Mouse (Mus musculus) lung, postnatal 0 days (tissue): ENCODE data around the gene Slc26a11. TPM values are rescaled to one million over a fixed set of nuclear protein-coding genes. Genes with fewer than 3 reads are reported as not detected.

Experiments
- ATAC-seq: fragments of 200-750 bp; cut with Nextera tagmentation; 2 replicates; pipeline ENCODE4 v1.8.0; 2017; ENCODE audit warnings: moderate library complexity
- DNase-seq: peaks from one replicate; pipeline ENCODE4 v3.0.0-alpha.2; 2016; ENCODE audit warnings: low spot score
- H3K27ac ChIP-seq: fragments of 300-500 bp; sonication (generic); 2 replicates; pipeline ENCODE4 v1.5.1; 2014; ENCODE audit warnings: antibody characterized with exemption, mild to moderate bottlenecking, low read length, mixed read lengths
- H3K27me3 ChIP-seq: fragments of 300-500 bp; sonication (generic); replicated peaks from 2 replicates; pipeline ENCODE4 v1.6.1; 2014; ENCODE audit warnings: low read length, mixed read lengths; ENCODE audit not compliant: insufficient read depth
- H3K36me3 ChIP-seq: fragments of 300-500 bp; sonication (generic); 2 replicates; pipeline ENCODE4 v1.6.1; 2014; ENCODE audit warnings: low read length, mixed read lengths; ENCODE audit not compliant: insufficient read depth
- H3K4me1 ChIP-seq: fragments of 300-500 bp; sonication (generic); 2 replicates; pipeline ENCODE4 v1.6.1; 2014; ENCODE audit warnings: antibody characterized with exemption, low read depth, low read length, mixed read lengths; ENCODE audit not compliant: insufficient read depth
- H3K4me2 ChIP-seq: fragments of 300-500 bp; sonication (generic); replicated peaks from 2 replicates; pipeline ENCODE4 v1.6.1; 2014; ENCODE audit warnings: low read depth, mild to moderate bottlenecking, low read length, moderate library complexity, mixed read lengths
- H3K4me3 ChIP-seq: fragments of 300-500 bp; sonication (generic); 2 replicates; pipeline ENCODE4 v1.5.1; 2014; ENCODE audit warnings: low read depth, low read length
- H3K9ac ChIP-seq: fragments of 300-500 bp; sonication (generic); replicated peaks from 2 replicates; pipeline ENCODE4 v1.6.1; 2014; ENCODE audit warnings: low read depth, mild to moderate bottlenecking
- H3K9me3 ChIP-seq: fragments of 300-500 bp; sonication (generic); 2 replicates; pipeline ENCODE4 v1.6.1; 2016; ENCODE audit warnings: low read length, mixed read lengths
- CTCF ChIP-seq: IDR thresholded peaks from 2 replicates; pipeline ENCODE4 v1.5.1; 2016; ENCODE audit warnings: antibody characterized with exemption, mild to moderate bottlenecking
- EP300 ChIP-seq: IDR thresholded peaks from 2 replicates; pipeline ENCODE4 v1.6.1; 2016; ENCODE audit warnings: antibody characterized with exemption, mild to moderate bottlenecking, control low read depth
- WGBS: fragments of 180-500 bp; shearing (Covaris S2); extraction: QIAGEN DNeasy Blood & Tissue Kit; methylation state at CpG from one replicate; pipeline ENCODE4 v1.1.7; 2014; 5-methylcytosine and 5-hydroxymethylcytosine counted together
- polyA plus RNA-seq: library from polyadenylated mRNA; unstranded; fragments of >200 nt; fragmentation: Nextera tagmentation; extraction: Ambion mirVana; gene quantifications from 2 replicates; pipeline ENCODE4 v1.2.1, GENCODE M21; 2015

Slc26a11 gene
- 11.6 and 12.0 TPM in 2 replicates for polyA plus RNA-seq

- peak within 1 kb of the TSS; percentile 88 for H3K27ac ChIP-seq
- no peaks in the 10 kb centered on the region for H3K36me3 ChIP-seq
- peak within 1 kb of the TSS; percentile 79 for H3K4me2 ChIP-seq
- 2% methylated on average over 37 of the region's 40 CpGs for WGBS
- DNase-seq (peak; percentile 93), ATAC-seq (peak; percentile 98)
- H3K27me3 ChIP-seq = no peaks in the 10 kb centered on the region
- peak within 1 kb of the TSS; percentile 69 for H3K4me3 ChIP-seq
- H3K9ac ChIP-seq = peak within 1 kb of the TSS; percentile 66
- TF ChIP-seq CTCF (no peak), EP300 (no peak)
- H3K9me3 ChIP-seq = no peaks in the 10 kb centered on the region
- peaks cover 7% of the 10 kb centered on the region; the same call in 1 of the 2 replicates for H3K4me1 ChIP-seq
Measured at GRCm38 (mm10) chr11:119355443-119356385, at the start of gene Slc26a11, which contains the start of gene Sgsh. TSS of gene Slc26a11 (plus strand) at chr11:119355557. TSS of gene Sgsh (minus strand) at chr11:119355536.

GRCm38 (mm10) chr11:119306762-119307657 is 48.3 kb upstream of the Slc26a11 start:
- ATAC-seq (no peak), DNase-seq (no peak)
- Histone ChIP-seq H3K9ac (no peak overlapping the region), H3K27me3 (no peaks in the 10 kb centered on the region), H3K36me3 (no peaks in the 10 kb centered on the region), H3K9me3 (no peaks in the 10 kb centered on the region), H3K4me3 (no peak overlapping the region), H3K4me1 (no peaks in the 10 kb centered on the region), H3K27ac (no peak overlapping the region), H3K4me2 (no peak overlapping the region)
- TF ChIP-seq EP300 (no peak), CTCF (no peak)
- 44% methylated on average over 13 of the region's 13 CpGs for WGBS

- Histone ChIP-seq H3K27me3 (no peaks in the 10 kb centered on the region), H3K4me1 (no peaks in the 10 kb centered on the region), H3K9ac (no peak within 1 kb of the TSS), H3K9me3 (no peaks in the 10 kb centered on the region), H3K4me3 (no peak within 1 kb of the TSS), H3K36me3 (no peaks in the 10 kb centered on the region), H3K27ac (no peak within 1 kb of the TSS), H3K4me2 (no peak within 1 kb of the TSS)
- no peak for DNase-seq
- WGBS = 62% methylated on average over 1 of the region's 1 CpGs
- TF ChIP-seq CTCF = no peak
- no peak for TF ChIP-seq EP300
- no peak for ATAC-seq
Measured at GRCm38 (mm10) chr11:119307658-119307867, 47.8 kb upstream of the Slc26a11 start, which contains the start of gene Card14. TSS of gene Card14 (plus strand) at chr11:119307768.

- Histone ChIP-seq H3K27me3 (no peaks in the 10 kb centered on the region), H3K4me3 (no peak overlapping the region), H3K4me1 (no peaks in the 10 kb centered on the region), H3K27ac (no peak overlapping the region), H3K9me3 (no peaks in the 10 kb centered on the region), H3K4me2 (no peak overlapping the region), H3K9ac (no peak overlapping the region), H3K36me3 (no peaks in the 10 kb centered on the region)
- 19% methylated on average over 11 of the region's 11 CpGs for WGBS
- TF ChIP-seq EP300 (no peak), CTCF (no peak)
- ATAC-seq = no peak
- no peak for DNase-seq
Measured at GRCm38 (mm10) chr11:119307916-119308315, 47.4 kb upstream of the Slc26a11 start.

- Histone ChIP-seq H3K27me3 (no peaks in the 10 kb centered on the region), H3K36me3 (no peaks in the 10 kb centered on the region), H3K4me3 (no peak overlapping the region), H3K9ac (no peak overlapping the region), H3K9me3 (no peaks in the 10 kb centered on the region), H3K27ac (no peak overlapping the region), H3K4me2 (no peak overlapping the region), H3K4me1 (no peaks in the 10 kb centered on the region)
- WGBS = 16% methylated on average over 5 of the region's 10 CpGs
- no peak for TF ChIP-seq EP300
- no peak for TF ChIP-seq CTCF
- ATAC-seq (no peak), DNase-seq (no peak)
Measured at GRCm38 (mm10) chr11:119310621-119311020, 44.7 kb upstream of the Slc26a11 start.
